Mouse (Mus musculus) right cerebral cortex, postnatal 36 days (tissue): ENCODE data around the gene Dnajb11.

Source experiments
- DNase-seq, 2 experiments: peaks; one replicate each; pipeline ENCODE4 v3.0.0; 2022; ENCODE audit warnings: low spot score in 2 of 2, mixed read lengths in 1 of 2

Dnajb11 gene

GRCm38 (mm10) chr16:22881487-22881886 is 23.8 kb downstream of the Dnajb11 start:
- DNase-seq, result no peak

DNA sequence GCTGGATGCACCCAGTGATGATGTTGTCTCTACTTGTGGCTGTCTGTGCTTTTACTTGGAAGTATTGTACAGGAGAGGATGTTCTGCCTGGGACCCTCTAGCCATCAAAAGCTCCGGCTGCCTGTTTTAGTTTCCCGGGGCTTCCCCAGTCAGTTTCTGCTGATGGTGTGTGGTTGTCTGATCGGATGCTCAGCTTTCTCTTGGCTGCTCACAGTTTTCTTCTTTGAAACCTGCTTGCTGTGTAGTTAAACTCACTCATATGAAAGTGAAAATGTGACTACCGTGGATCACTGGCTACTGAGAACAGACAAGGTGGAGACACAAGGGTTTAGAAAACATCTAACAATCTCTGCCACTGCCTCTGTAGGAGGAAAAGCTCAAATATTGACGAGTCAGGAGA is 25.8 kb downstream of the Dnajb11 start:
- DNase-seq, result no peak

DNA sequence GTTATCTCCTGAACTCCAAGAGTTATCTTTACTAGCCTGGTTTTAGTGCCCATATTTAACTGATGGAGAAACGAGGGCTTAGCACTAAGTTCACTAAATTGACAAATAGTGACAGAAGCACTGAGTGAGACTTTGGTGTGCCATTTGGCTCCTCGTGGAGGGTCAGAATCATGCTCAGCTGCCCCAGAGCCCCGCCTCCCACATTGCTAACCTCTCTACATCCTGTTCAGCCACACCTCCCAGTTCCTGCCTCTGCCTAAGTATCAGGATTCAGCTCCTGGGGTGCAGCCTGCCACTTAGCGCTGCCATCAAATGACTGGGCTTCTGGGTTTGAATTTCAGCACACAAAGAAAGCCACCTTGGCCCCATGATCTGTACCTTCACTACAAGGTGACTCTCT is 27.7 kb downstream of the Dnajb11 start:
- DNase-seq, result no peak

GRCm38 (mm10) chr16:22886726-22887125 is 29.1 kb downstream of the Dnajb11 start:
- no peak for DNase-seq

DNA sequence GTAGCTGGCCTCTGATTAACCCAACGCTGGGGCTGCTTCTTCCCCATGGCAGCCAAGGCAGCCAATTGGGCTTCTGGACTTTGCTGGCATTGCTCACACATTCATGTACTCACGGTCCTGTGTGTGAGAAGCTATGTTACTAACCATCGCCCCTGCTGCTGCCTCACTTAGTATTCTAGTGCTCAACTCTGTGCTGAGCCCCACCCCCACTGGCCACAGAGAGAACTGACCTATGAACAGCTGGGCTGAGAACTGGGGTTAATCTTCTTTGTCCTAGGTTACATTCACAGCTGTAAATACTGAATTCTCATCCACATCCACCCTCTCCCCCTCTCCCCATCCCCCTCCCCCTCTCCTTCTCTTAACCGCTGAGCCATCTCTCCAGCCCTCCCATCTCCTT is 31.2 kb downstream of the Dnajb11 start:
- DNase-seq, result no peak

- DNase-seq, result no peak
These were observed 32.1 kb downstream of the Dnajb11 start for GRCm38 (mm10) chr16:22889716-22890115.

DNA sequence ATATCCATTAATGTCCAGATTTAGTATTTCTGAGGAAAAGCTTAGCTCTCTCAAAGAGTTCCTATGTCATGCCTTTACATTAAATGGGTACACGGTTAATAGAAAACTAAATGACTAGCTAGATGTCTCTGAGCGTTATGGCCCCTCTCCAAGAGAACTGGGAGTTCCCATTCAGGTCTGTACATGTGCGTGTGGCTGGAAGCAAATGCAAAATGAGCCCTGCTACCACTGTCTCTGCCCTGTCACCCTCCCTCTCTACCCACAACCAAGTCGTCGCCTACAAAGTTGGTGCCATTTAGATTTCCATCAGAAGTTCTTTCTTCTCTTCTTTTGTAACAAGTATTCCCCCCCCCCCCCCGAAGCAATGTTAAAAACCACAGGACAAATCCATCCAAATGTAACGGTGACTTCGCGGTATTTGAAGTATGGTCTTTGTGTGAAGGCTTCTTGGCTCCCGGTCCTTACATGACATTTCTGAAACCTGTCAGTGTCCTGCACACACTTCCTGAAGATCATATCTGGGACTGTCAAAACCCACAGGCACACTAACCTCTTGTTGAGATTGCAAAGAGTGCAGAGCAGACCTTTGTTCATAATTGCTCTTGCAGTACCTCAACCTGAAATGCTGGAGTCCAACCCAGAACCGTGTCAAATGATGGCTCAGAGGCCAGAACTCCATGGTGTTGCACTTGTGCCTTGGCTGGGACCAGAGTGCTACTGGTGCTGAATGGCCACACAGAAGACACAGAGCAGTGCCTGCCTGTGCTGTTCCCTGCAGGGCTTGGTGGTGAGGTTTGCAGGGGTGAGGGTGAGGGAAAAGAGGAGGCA is 33.3 kb downstream of the Dnajb11 start, which contains the start of gene Ahsg:
Gene Ahsg, plus strand, starts transcription at position 595 of the 828 bp plus-strand sequence.
- no peak for DNase-seq

DNA sequence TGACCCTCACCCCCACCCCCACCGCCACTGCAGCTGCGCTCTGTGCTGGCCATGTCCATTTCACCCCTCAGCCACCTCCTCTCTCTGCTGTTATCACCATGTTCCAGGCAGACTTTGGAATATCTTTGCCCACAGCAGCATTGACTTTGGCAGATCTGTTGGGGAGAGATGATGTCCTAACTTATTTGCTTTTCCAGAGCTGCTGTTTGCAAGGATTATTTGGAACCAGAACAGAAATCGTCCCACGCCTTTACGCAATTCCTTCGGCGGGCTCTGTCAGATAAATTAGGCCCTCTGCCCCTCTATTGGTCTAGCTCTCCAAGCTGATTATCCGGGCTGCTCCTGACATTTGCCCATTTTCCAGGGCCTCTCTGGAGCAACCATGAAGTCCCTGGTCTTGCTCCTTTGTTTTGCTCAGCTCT is 34.1 kb downstream of the Dnajb11 start:
- DNase-seq, result no peak

- DNase-seq, result no peak
These were observed 36.5 kb downstream of the Dnajb11 start for GRCm38 (mm10) chr16:22894095-22894494.

DNA sequence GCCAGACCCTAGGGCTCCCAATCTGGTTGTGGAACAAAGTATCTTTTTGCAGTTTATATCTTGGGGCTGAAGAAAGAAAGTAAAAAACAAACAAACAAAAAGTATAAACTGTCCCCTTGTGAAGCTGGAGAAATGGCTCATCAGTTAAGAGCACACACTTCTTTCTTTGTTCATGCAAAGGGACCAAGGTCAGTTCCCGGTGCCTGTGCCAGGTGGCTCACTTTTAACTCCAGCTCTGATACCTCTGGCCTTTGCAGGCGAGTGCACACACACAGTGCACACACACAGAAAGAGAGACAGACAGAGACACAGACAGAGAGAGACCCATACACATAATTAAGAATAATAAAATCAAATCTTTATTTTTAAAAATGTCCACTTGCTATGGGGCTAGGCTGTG is 39.0 kb downstream of the Dnajb11 start:
- DNase-seq, result no peak

GRCm38 (mm10) chr16:22899346-22899745 is 41.7 kb downstream of the Dnajb11 start:
- DNase-seq, result no peak

GRCm38 (mm10) chr16:22899866-22900570 is 42.4 kb downstream of the Dnajb11 start:
- no peak for DNase-seq

DNA sequence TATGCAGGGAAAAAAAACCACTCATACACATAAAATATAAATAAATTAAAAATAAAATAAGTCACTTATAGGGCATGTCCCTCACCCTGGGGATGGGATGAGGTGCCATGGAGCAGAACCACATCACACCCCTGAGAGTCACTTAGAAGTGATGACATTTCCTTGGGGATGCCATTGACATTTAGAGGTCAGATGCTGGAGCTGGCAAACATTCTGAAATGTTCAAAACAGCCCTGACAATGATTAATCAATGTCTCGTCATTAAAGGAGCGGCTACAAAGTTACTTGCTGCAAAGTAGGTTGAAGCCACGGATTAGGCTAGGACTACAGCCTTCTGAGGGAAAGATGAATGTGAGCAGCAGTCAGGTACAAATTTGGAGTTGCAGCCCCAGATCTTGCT is 43.7 kb downstream of the Dnajb11 start:
- no peak for DNase-seq

DNA sequence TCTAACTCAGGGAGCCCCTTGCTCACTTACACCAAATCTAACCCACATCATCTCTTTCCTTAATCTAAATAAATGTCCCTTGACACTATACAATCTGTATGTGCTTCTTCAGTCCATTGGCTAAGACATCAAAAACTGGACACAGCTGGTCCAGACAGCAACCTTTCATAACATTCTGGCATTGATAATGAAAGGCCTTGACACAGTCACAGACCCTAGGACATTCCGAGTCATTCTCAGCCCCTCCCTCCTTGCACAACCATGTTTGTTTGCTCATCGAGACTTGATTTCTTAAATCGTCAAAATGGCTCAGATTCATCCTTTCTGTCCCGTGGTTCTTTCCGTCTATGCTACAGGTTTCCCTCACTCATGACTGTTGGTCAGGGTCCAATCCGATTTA is 51.6 kb downstream of the Dnajb11 start:
- DNase-seq, result no peak

DNA sequence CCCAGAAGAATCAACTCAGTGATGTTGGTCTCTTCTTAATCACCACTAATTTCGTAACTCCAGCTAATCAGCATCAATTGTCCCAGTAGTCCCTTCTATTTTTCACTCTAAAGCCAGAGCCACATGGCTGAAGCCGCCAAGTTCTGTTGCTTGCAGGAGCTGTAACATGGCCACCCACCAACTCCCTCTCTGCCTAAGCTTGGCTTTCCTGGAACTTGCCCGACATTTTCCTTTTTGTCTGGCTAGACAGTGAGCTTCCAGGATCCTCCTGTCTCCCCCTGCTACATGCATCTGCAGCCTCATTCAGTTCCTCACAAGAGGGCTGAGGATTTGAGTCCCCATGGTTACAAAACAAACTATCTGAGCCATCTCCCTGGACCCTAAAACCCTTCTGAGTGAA is 54.3 kb downstream of the Dnajb11 start:
- DNase-seq, result peak in 1 of 2 experiments; percentile 5

GRCm38 (mm10) chr16:22912886-22913285 is 55.2 kb downstream of the Dnajb11 start:
- DNase-seq, result no peak

DNA sequence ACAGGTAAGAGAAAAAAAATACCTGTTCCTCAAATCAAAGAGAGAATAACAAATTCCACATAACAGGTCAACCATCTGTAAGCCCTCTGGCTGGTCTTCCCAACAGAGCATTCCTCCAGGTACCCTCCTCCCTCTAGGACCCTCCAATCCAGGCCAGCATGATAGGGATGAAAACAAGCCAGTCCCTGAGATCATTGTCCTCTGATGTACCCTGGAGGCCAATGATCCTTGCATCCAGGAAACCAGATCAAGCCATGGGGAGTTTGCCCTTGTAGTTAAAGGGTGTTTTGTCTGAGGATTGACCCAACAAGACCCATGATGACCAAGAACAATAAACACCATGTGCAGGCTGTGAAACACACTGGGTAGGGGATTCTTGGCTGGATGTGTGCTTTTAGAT is 56.6 kb downstream of the Dnajb11 start:
- no peak for DNase-seq

GRCm38 (mm10) chr16:22918034-22918433 is 60.4 kb downstream of the Dnajb11 start, which contains the start of gene Fetub:
TSS of gene Fetub (plus strand) at chr16:22918334.
- no peak for DNase-seq

DNA sequence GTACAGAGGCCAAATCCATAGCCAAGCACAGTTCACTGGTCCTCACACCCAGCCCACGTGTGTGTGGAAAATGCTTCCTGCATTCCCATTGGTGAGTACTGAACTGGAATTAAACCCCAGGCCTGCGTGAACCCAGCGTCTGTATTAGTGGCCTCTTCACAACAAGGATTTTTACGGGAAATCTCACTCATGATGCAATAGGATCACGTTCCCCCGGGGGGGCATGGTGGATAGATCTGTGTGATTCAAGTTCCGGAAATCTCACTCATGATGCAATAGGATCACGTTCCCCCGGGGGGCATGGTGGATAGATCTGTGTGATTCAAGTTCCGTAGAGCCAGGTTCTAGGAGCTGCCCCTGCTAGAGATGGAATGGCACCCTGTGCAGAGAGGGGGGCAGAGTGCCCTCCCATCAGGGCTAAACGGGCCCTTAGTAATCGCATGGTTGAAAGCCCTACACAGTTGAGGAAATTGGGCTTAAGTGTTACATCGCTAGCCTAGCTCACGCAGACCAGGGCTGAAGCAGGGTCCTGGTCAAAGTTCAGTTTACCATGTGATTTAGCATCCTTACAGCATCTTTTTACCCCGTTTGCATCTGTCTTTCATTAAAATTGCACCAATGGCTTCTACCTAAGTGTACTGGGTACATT is 61.1 kb downstream of the Dnajb11 start:
- no peak for DNase-seq

DNA sequence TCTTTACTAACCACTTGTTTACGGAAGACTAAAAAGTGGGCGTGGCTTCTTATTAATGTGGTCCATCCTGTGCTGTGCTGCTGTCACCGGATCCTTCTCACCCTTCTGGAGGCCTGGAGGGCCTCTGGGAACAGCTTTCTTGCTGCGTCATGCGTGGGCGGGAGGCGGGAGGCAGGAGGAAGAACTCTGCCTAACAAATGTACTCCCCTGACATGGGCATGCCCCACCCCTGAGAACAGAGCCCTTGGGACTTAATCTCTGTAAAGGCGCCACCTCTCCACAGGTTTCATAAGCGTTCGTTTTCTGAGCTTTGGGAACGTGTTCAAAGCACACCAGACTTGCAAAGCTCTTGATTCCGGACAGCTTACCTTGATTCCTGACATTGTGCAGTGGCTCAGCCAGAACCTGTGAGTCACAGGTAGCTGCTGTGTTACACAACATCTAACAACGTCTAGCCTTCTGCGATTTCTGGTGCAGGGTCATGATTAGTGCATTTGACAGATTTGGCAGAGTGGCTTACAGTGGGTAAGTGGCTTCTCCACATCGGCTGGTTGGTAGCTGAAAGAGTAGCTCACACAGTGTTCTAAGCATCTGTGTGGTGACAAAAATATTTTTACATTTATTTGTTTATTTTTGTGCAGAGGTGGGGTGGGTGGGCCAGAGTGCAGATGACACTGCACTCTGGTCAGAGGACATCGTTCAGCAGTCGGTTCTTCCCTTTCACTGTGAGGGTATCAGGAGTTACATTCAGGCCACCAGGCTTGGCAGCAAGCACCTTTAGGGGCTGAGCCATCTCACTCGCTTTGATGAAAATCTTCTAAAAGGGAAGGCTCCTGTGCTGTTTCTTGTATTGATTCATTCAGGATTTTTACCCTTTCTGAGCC is 62.6 kb downstream of the Dnajb11 start:
- no peak for DNase-seq

DNA sequence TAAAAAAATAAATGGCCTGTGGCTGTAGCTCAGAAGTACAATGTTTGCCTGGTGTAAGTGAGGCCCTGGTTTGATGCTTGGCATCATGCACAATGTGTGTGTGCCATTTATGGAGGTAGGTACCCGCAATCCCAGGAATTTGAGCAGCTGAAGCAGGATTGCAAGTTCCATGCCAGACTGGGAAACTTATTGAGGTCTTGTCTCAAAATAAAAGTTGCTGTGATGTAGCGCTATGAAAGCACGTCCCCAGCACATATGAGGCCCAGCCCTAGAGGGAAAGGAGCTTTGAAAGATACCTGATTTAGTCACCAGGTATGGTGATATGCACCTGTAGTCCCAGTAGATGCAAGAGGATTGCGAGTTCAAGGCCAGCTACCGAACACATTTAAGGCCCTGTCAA is 64.1 kb downstream of the Dnajb11 start:
- no peak for DNase-seq
